Mouse (Mus musculus): ENCODE data around the gene Actg1. TPM values are rescaled to one million over a fixed set of nuclear protein-coding genes. Genes with fewer than 3 reads are reported as not detected.

Gene Actg1
- total and polyA plus RNA-seq, 2 experiments = 68.0 to 158 TPM

GRCm38 (mm10) chr11:120382509-120382908 lies 34.2 kb upstream of the Actg1 start:
- 94% methylated on average over 9 of the region's 9 CpGs for WGBS
- H3K36me3 ChIP-seq (ENCODE audit: control insufficient read depth, insufficient read depth, low read length) = peaks cover 47% of the 10 kb centered on the region
- H3K9ac ChIP-seq (ENCODE audit: low read depth, low read length) = no peak overlapping the region
- H3K4me1 ChIP-seq (ENCODE audit: control insufficient read depth, insufficient read depth, low read length) = peaks cover 7% of the 10 kb centered on the region
- TF ChIP-seq POLR2A (IDR thresholded peaks at IDR 0.05; ENCODE audit: extremely low read depth, insufficient read depth, low read length) (no peak), CTCF (IDR thresholded peaks at IDR 0.05; ENCODE audit: low read depth, low read length) (no peak)
- H3K27ac ChIP-seq (replicated peaks; ENCODE audit: insufficient read depth, low read depth, low read length) = no peak overlapping the region
- DNase-seq (ENCODE audit: extremely low read depth, low read depth, low spot score) = no peak
- no peak overlapping the region for H3K4me3 ChIP-seq (ENCODE audit: insufficient read depth, low read depth, low read length)
- H3K27me3 ChIP-seq (ENCODE audit: control insufficient read depth, insufficient read depth, low read length) = no peaks in the 10 kb centered on the region
- H3K79me2 ChIP-seq (ENCODE audit: control insufficient read depth, insufficient read depth, low read length) = no peaks in the 10 kb centered on the region

- Histone ChIP-seq H3K4me3 (ENCODE audit: insufficient read depth, low read depth, low read length) (no peak overlapping the region), H3K27me3 (ENCODE audit: control insufficient read depth, insufficient read depth, low read length) (no peaks in the 10 kb centered on the region), H3K36me3 (ENCODE audit: control insufficient read depth, insufficient read depth, low read length) (peaks cover 42% of the 10 kb centered on the region), H3K4me1 (ENCODE audit: control insufficient read depth, insufficient read depth, low read length) (peaks cover 7% of the 10 kb centered on the region), H3K9ac (ENCODE audit: low read depth, low read length) (no peak overlapping the region), H3K79me2 (ENCODE audit: control insufficient read depth, insufficient read depth, low read length) (no peaks in the 10 kb centered on the region), H3K27ac (replicated peaks; ENCODE audit: insufficient read depth, low read depth, low read length) (no peak overlapping the region)
- WGBS = 71% methylated on average over 4 of the region's 4 CpGs
- TF ChIP-seq CTCF (IDR thresholded peaks at IDR 0.05; ENCODE audit: low read depth, low read length) (no peak), POLR2A (IDR thresholded peaks at IDR 0.05; ENCODE audit: extremely low read depth, insufficient read depth, low read length) (no peak)
- no peak for DNase-seq (ENCODE audit: extremely low read depth, low read depth, low spot score)
Observed at GRCm38 (mm10) chr11:120381157-120381556, 32.8 kb upstream of the Actg1 start.

- Histone ChIP-seq H3K36me3 (ENCODE audit: control insufficient read depth, insufficient read depth, low read length) (peaks cover 33% of the 10 kb centered on the region), H3K4me3 (ENCODE audit: insufficient read depth, low read depth, low read length) (no peak overlapping the region), H3K4me1 (ENCODE audit: control insufficient read depth, insufficient read depth, low read length) (peaks cover 7% of the 10 kb centered on the region), H3K27me3 (ENCODE audit: control insufficient read depth, insufficient read depth, low read length) (no peaks in the 10 kb centered on the region), H3K27ac (replicated peaks; ENCODE audit: insufficient read depth, low read depth, low read length) (no peak overlapping the region), H3K9ac (ENCODE audit: low read depth, low read length) (no peak overlapping the region), H3K79me2 (ENCODE audit: control insufficient read depth, insufficient read depth, low read length) (no peaks in the 10 kb centered on the region)
- 96% methylated on average over 3 of the region's 3 CpGs for whole genome bisulfite sequencing
- TF ChIP-seq POLR2A (IDR thresholded peaks at IDR 0.05; ENCODE audit: extremely low read depth, insufficient read depth, low read length) = no peak
- TF ChIP-seq CTCF (IDR thresholded peaks at IDR 0.05; ENCODE audit: low read depth, low read length) = no peak
- DNase-seq (ENCODE audit: extremely low read depth, low read depth, low spot score) = no peak
Observed at GRCm38 (mm10) chr11:120380271-120380670, 31.9 kb upstream of the Actg1 start.

GRCm38 (mm10) chr11:120378611-120379540 lies 30.5 kb upstream of the Actg1 start, which contains the start of gene Faap100:
TSS of gene Faap100 (minus strand) at chr11:120378764.
- H3K4me1 ChIP-seq (ENCODE audit: control insufficient read depth, insufficient read depth, low read length) = peaks cover 7% of the 10 kb centered on the region
- 9% methylated on average over 54 of the region's 54 CpGs for WGBS
- TF ChIP-seq CTCF (IDR thresholded peaks at IDR 0.05; ENCODE audit: low read depth, low read length) = peak; percentile 80
- TF ChIP-seq POLR2A (IDR thresholded peaks at IDR 0.05; ENCODE audit: extremely low read depth, insufficient read depth, low read length) = no peak
- no peaks in the 10 kb centered on the region for H3K27me3 ChIP-seq (ENCODE audit: control insufficient read depth, insufficient read depth, low read length)
- H3K4me3 ChIP-seq (ENCODE audit: insufficient read depth, low read depth, low read length) = peak within 1 kb of the TSS; percentile 89
- DNase-seq (ENCODE audit: extremely low read depth, low read depth, low spot score) = peak; percentile 91
- peak within 1 kb of the TSS; percentile 71 for H3K9ac ChIP-seq (ENCODE audit: low read depth, low read length)
- H3K79me2 ChIP-seq (ENCODE audit: control insufficient read depth, insufficient read depth, low read length) = no peaks in the 10 kb centered on the region
- H3K27ac ChIP-seq (replicated peaks; ENCODE audit: insufficient read depth, low read depth, low read length) = peak within 1 kb of the TSS; percentile 77
- peaks cover 21% of the 10 kb centered on the region for H3K36me3 ChIP-seq (ENCODE audit: control insufficient read depth, insufficient read depth, low read length)

GRCm38 (mm10) chr11:120378031-120378610 lies 29.8 kb upstream of the Actg1 start:
- Histone ChIP-seq H3K79me2 (ENCODE audit: control insufficient read depth, insufficient read depth, low read length) (no peaks in the 10 kb centered on the region), H3K27ac (replicated peaks; ENCODE audit: insufficient read depth, low read depth, low read length) (peak overlapping the region; percentile 77), H3K27me3 (ENCODE audit: control insufficient read depth, insufficient read depth, low read length) (no peaks in the 10 kb centered on the region), H3K36me3 (ENCODE audit: control insufficient read depth, insufficient read depth, low read length) (peaks cover 17% of the 10 kb centered on the region), H3K4me3 (ENCODE audit: insufficient read depth, low read depth, low read length) (peak overlapping the region; percentile 89), H3K4me1 (ENCODE audit: control insufficient read depth, insufficient read depth, low read length) (peaks cover 7% of the 10 kb centered on the region), H3K9ac (ENCODE audit: low read depth, low read length) (peak overlapping the region; percentile 71)
- no peak for TF ChIP-seq POLR2A (IDR thresholded peaks at IDR 0.05; ENCODE audit: extremely low read depth, insufficient read depth, low read length)
- no peak for TF ChIP-seq CTCF (IDR thresholded peaks at IDR 0.05; ENCODE audit: low read depth, low read length)
- 4% methylated on average over 40 of the region's 40 CpGs for WGBS
- DNase-seq (ENCODE audit: extremely low read depth, low read depth, low spot score) = peak; percentile 63
